Mouse (Mus musculus) hindbrain, embryonic 11.5 days (tissue): ENCODE measurements around the gene Glce. TPM values are rescaled to one million over a fixed set of nuclear protein-coding genes. Genes with fewer than 3 reads are reported as not detected.

Experiments used
- ATAC-seq: fragments of 200-750 bp; cut with Nextera tagmentation; 2 replicates; pipeline ENCODE4 v1.8.0; 2017; ENCODE audit warnings: mild to moderate bottlenecking, moderate TSS enrichment, moderate library complexity; ENCODE audit not compliant: low FRiP score
- DNase-seq: peaks from one replicate; pipeline ENCODE4 v3.0.0-alpha.2; 2015; ENCODE audit warnings: low spot score
- H3K27ac ChIP-seq: fragments of 300-500 bp; sonication (generic); 2 replicates; pipeline ENCODE4 v1.5.1; 2014; ENCODE audit warnings: mild to moderate bottlenecking, low read depth, low read length
- H3K27me3 ChIP-seq: fragments of 300-500 bp; sonication (generic); 2 replicates; pipeline ENCODE4 v1.6.1; 2014; ENCODE audit warnings: mild to moderate bottlenecking, low read length, moderate library complexity, mixed read lengths; ENCODE audit not compliant: control insufficient read depth, insufficient read depth
- H3K36me3 ChIP-seq: fragments of 300-500 bp; sonication (generic); 2 replicates; pipeline ENCODE4 v1.6.1; 2014; ENCODE audit warnings: mild to moderate bottlenecking, low read length, moderate library complexity, mixed read lengths; ENCODE audit not compliant: control insufficient read depth, insufficient read depth
- H3K4me1 ChIP-seq: fragments of 300-500 bp; sonication (generic); replicated peaks from 2 replicates; pipeline ENCODE4 v1.6.1; 2014; ENCODE audit warnings: low read length, mixed read lengths; ENCODE audit not compliant: control insufficient read depth, insufficient read depth
- H3K4me2 ChIP-seq: fragments of 300-500 bp; sonication (generic); replicated peaks from 2 replicates; pipeline ENCODE4 v1.6.1; 2014; ENCODE audit warnings: mild to moderate bottlenecking, low read depth, low read length
- H3K4me3 ChIP-seq: fragments of 300-500 bp; sonication (generic); 2 replicates; pipeline ENCODE4 v1.5.1; 2014; ENCODE audit warnings: low read depth, low read length
- H3K9ac ChIP-seq: fragments of 300-500 bp; sonication (generic); 2 replicates; pipeline ENCODE4 v1.6.1; 2014; ENCODE audit warnings: low read depth, low read length
- H3K9me3 ChIP-seq: fragments of 300-500 bp; sonication (generic); 2 replicates; pipeline ENCODE4 v1.6.1; 2016; ENCODE audit warnings: low read length; ENCODE audit not compliant: control insufficient read depth
- WGBS: fragments of 180-500 bp; shearing (Covaris S2); extraction: QIAGEN DNeasy Blood & Tissue Kit; methylation state at CpG from one replicate; pipeline ENCODE4 v1.1.7; 2014; 5-methylcytosine and 5-hydroxymethylcytosine counted together
- polyA plus RNA-seq: library from polyadenylated mRNA; unstranded; fragments of >200 nt; fragmentation: Nextera tagmentation; extraction: Ambion mirVana; gene quantifications from 2 replicates; pipeline ENCODE4 v1.2.1, GENCODE M21; 2014

Gene Glce
- polyA plus RNA-seq, 1 experiment from 2014 or later, result 21.3 TPM

GRCm38 (mm10) chr9:62155400-62155799, 32.9 kb upstream of the Glce start:
- ATAC-seq (no peak), DNase-seq (no peak)
- Histone ChIP-seq H3K27ac (no peak overlapping the region), H3K9me3 (no peaks in the 10 kb centered on the region), H3K4me3 (no peak overlapping the region), H3K27me3 (no peaks in the 10 kb centered on the region), H3K4me2 (no peak overlapping the region), H3K36me3 (no peaks in the 10 kb centered on the region), H3K9ac (no peak overlapping the region), H3K4me1 (0 out of 2 replicates have a peak, but pooled peaks cover 2% of the 10 kb centered on the region)
- WGBS, result 83% methylated on average over 6 of the region's 6 CpGs

DNA sequence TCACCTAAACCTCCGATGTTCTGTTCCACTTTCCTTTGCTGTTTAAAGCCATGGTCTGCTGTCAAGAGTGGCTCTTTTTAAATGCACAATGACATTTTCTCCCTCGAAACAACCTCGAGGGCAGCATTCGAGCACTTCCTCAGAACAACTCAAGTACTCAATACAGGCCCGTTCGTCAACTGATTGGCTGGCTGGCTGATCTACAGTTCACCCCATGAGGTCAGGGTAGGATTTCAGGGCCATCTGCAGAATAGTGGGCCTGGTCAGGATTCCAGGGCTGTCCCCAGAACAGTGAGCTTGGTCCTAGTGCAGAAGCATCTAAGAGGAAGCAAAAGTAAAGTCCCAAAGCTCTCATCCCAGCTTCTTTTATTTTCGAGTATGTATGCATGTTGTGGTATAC, 32.5 kb upstream of the Glce start:
- Histone ChIP-seq H3K9ac (no peak overlapping the region), H3K4me1 (0 out of 2 replicates have a peak, but pooled peaks cover 2% of the 10 kb centered on the region), H3K4me2 (no peak overlapping the region), H3K27ac (no peak overlapping the region), H3K4me3 (no peak overlapping the region), H3K36me3 (no peaks in the 10 kb centered on the region), H3K9me3 (no peaks in the 10 kb centered on the region), H3K27me3 (no peaks in the 10 kb centered on the region)
- DNase-seq (no peak), ATAC-seq (no peak)
- WGBS, result 74% methylated on average over 7 of the region's 7 CpGs

DNA sequence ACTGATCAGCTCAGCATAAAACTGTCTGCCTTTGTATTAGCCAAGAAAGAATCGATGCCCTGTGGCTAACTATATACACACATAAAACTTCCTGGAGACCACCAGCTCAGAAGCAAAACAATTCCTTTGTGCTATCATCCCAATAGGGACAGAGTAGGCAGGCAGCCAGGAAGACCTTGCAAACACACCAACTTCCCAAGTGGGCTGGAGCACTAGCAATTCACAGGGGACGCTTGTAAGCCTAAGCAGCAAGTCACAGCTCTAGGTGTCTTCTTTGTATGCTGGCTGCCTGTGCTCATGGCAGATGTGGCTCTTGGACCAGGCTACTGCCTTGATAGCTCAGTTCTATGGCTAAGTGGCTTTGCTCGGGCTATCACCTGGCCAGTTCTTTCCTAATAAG, 32.1 kb upstream of the Glce start:
- Histone ChIP-seq H3K27ac (no peak overlapping the region), H3K9ac (no peak overlapping the region), H3K27me3 (no peaks in the 10 kb centered on the region), H3K4me3 (no peak overlapping the region), H3K36me3 (no peaks in the 10 kb centered on the region), H3K4me1 (0 out of 2 replicates have a peak, but pooled peaks cover 2% of the 10 kb centered on the region), H3K4me2 (no peak overlapping the region), H3K9me3 (no peaks in the 10 kb centered on the region)
- ATAC-seq (no peak), DNase-seq (no peak)
- WGBS, result 70% methylated on average over 3 of the region's 3 CpGs

DNA sequence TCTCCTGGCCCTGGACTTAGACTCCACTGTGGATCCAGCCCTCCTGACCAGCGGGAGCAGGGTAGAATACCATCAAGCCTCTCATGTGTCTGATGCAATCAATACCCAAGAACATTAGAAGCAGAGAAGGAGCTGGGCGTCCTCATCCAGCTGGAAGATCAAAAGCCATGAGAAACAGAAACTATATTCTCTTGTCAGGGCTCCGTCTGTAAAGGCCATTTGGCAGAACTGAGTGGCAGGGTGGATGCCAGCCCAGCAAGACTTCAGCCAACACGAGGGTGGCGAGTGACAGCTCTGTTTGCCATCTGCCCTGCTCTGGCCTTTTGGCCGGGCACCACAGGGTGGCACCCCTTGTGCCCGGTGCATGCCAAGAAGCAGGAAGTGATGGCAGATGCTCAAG, 30.8 kb upstream of the Glce start:
- 75% methylated on average over 7 of the region's 7 CpGs for WGBS
- no peak for DNase-seq
- Histone ChIP-seq H3K4me1 (0 out of 2 replicates have a peak, but pooled peaks cover 2% of the 10 kb centered on the region), H3K36me3 (no peaks in the 10 kb centered on the region), H3K27me3 (no peaks in the 10 kb centered on the region), H3K9ac (no peak overlapping the region), H3K27ac (no peak overlapping the region), H3K4me2 (no peak overlapping the region), H3K4me3 (no peak overlapping the region), H3K9me3 (no peaks in the 10 kb centered on the region)
- ATAC-seq, result no peak

- Histone ChIP-seq H3K27me3 (no peaks in the 10 kb centered on the region), H3K9ac (no peak overlapping the region), H3K36me3 (no peaks in the 10 kb centered on the region), H3K4me1 (0 out of 2 replicates have a peak, but pooled peaks cover 2% of the 10 kb centered on the region), H3K4me3 (no peak overlapping the region), H3K27ac (no peak overlapping the region), H3K9me3 (no peaks in the 10 kb centered on the region), H3K4me2 (no peak overlapping the region)
- no peak for DNase-seq
- 93% methylated on average over 2 of the region's 2 CpGs for WGBS
- ATAC-seq, result no peak
These were observed 30.1 kb upstream of the Glce start for GRCm38 (mm10) chr9:62152506-62152905.

DNA sequence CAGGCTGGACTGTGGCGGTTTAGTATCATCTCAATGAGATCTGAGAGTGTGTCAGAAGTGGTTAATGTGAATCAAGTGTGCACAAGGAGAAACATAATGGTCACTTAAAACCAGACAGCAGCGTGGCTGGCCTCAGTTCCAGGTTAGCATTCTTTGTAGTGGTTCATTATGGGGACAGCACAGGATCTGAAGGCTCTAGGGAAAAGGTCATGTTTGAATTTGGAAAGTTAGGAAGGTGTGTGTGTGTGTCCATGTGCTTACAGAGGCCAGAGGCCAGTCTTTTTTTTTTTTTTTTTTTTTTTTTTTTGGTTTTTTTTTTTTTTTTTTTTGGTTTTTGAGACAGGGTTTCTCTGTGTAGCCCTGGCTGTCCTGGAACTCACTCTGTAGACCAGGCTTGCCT, 22.7 kb upstream of the Glce start:
- H3K4me3 ChIP-seq, result no peak overlapping the region
- DNase-seq (no peak), ATAC-seq (no peak)
- H3K4me1 ChIP-seq, result no peaks in the 10 kb centered on the region
- H3K27me3 ChIP-seq, result no peaks in the 10 kb centered on the region
- no peak overlapping the region for H3K9ac ChIP-seq
- H3K27ac ChIP-seq, result no peak overlapping the region
- no peaks in the 10 kb centered on the region for H3K9me3 ChIP-seq
- H3K36me3 ChIP-seq, result no peaks in the 10 kb centered on the region
- H3K4me2 ChIP-seq, result no peak overlapping the region
- WGBS, result 92% methylated on average over 2 of the region's 2 CpGs

- 65% methylated on average over 7 of the region's 7 CpGs for WGBS
These were observed 21.0 kb upstream of the Glce start for GRCm38 (mm10) chr9:62143428-62143827.

GRCm38 (mm10) chr9:62139027-62139426, 16.6 kb upstream of the Glce start:
- Histone ChIP-seq H3K4me2 (no peak overlapping the region), H3K4me3 (no peak overlapping the region), H3K9me3 (no peaks in the 10 kb centered on the region), H3K27ac (no peak overlapping the region), H3K9ac (no peak overlapping the region), H3K36me3 (no peaks in the 10 kb centered on the region), H3K27me3 (no peaks in the 10 kb centered on the region), H3K4me1 (no peaks in the 10 kb centered on the region)
- no peak for DNase-seq
- whole genome bisulfite sequencing, result 71% methylated on average over 7 of the region's 7 CpGs
- no peak for ATAC-seq

More at GRCm38 (mm10) chr9:62143428-62143827, 21.0 kb upstream of the Glce start:
- Histone ChIP-seq H3K4me1 (no peaks in the 10 kb centered on the region), H3K4me2 (no peak overlapping the region), H3K27me3 (no peaks in the 10 kb centered on the region), H3K9ac (no peak overlapping the region), H3K9me3 (no peaks in the 10 kb centered on the region), H3K4me3 (no peak overlapping the region), H3K36me3 (no peaks in the 10 kb centered on the region), H3K27ac (no peak overlapping the region)
- ATAC-seq (no peak), DNase-seq (no peak)

- no peaks in the 10 kb centered on the region for H3K4me1 ChIP-seq
- H3K27me3 ChIP-seq, result no peaks in the 10 kb centered on the region
- ATAC-seq (no peak), DNase-seq (peak; percentile 11)
- 41% methylated on average over 8 of the region's 8 CpGs for WGBS
- no peaks in the 10 kb centered on the region for H3K36me3 ChIP-seq
- H3K9ac ChIP-seq, result no peak overlapping the region
- no peaks in the 10 kb centered on the region for H3K9me3 ChIP-seq
- H3K27ac ChIP-seq, result peak overlapping the region; percentile 62
- no peak overlapping the region for H3K4me2 ChIP-seq
- no peak overlapping the region for H3K4me3 ChIP-seq
These were observed 14.8 kb upstream of the Glce start for GRCm38 (mm10) chr9:62137259-62137658.
